Mouse (Mus musculus) hindbrain, embryonic 11.5 days (tissue): Measurements from ENCODE around the gene Arhgap23. TPM values are rescaled to one million over a fixed set of nuclear protein-coding genes. Genes with fewer than 3 reads are reported as not detected.

ENCODE experiments used
- ATAC-seq: fragments of 200-750 bp; cut with Nextera tagmentation; 2 replicates; pipeline ENCODE4 v1.8.0; 2017; ENCODE audit warnings: mild to moderate bottlenecking, moderate TSS enrichment, moderate library complexity; ENCODE audit not compliant: low FRiP score
- DNase-seq: peaks from one replicate; pipeline ENCODE4 v3.0.0-alpha.2; 2015; ENCODE audit warnings: low spot score
- H3K27ac ChIP-seq: fragments of 300-500 bp; sonication (generic); 2 replicates; pipeline ENCODE4 v1.5.1; 2014; ENCODE audit warnings: mild to moderate bottlenecking, low read depth, low read length
- H3K27me3 ChIP-seq: fragments of 300-500 bp; sonication (generic); 2 replicates; pipeline ENCODE4 v1.6.1; 2014; ENCODE audit warnings: mild to moderate bottlenecking, low read length, moderate library complexity, mixed read lengths; ENCODE audit not compliant: control insufficient read depth, insufficient read depth
- H3K36me3 ChIP-seq: fragments of 300-500 bp; sonication (generic); 2 replicates; pipeline ENCODE4 v1.6.1; 2014; ENCODE audit warnings: mild to moderate bottlenecking, low read length, moderate library complexity, mixed read lengths; ENCODE audit not compliant: control insufficient read depth, insufficient read depth
- H3K4me1 ChIP-seq: fragments of 300-500 bp; sonication (generic); replicated peaks from 2 replicates; pipeline ENCODE4 v1.6.1; 2014; ENCODE audit warnings: low read length, mixed read lengths; ENCODE audit not compliant: control insufficient read depth, insufficient read depth
- H3K4me2 ChIP-seq: fragments of 300-500 bp; sonication (generic); replicated peaks from 2 replicates; pipeline ENCODE4 v1.6.1; 2014; ENCODE audit warnings: mild to moderate bottlenecking, low read depth, low read length
- H3K4me3 ChIP-seq: fragments of 300-500 bp; sonication (generic); 2 replicates; pipeline ENCODE4 v1.5.1; 2014; ENCODE audit warnings: low read depth, low read length
- H3K9ac ChIP-seq: fragments of 300-500 bp; sonication (generic); 2 replicates; pipeline ENCODE4 v1.6.1; 2014; ENCODE audit warnings: low read depth, low read length
- H3K9me3 ChIP-seq: fragments of 300-500 bp; sonication (generic); 2 replicates; pipeline ENCODE4 v1.6.1; 2016; ENCODE audit warnings: low read length; ENCODE audit not compliant: control insufficient read depth
- WGBS: fragments of 180-500 bp; shearing (Covaris S2); extraction: QIAGEN DNeasy Blood & Tissue Kit; methylation state at CpG from one replicate; pipeline ENCODE4 v1.1.7; 2014; 5-methylcytosine and 5-hydroxymethylcytosine counted together
- polyA plus RNA-seq: library from polyadenylated mRNA; unstranded; fragments of >200 nt; fragmentation: Nextera tagmentation; extraction: Ambion mirVana; gene quantifications from 2 replicates; pipeline ENCODE4 v1.2.1, GENCODE M21; 2014

The Arhgap23 gene
- polyA plus RNA-seq, 1 experiment from 2014 or later = 3.5 TPM

DNA sequence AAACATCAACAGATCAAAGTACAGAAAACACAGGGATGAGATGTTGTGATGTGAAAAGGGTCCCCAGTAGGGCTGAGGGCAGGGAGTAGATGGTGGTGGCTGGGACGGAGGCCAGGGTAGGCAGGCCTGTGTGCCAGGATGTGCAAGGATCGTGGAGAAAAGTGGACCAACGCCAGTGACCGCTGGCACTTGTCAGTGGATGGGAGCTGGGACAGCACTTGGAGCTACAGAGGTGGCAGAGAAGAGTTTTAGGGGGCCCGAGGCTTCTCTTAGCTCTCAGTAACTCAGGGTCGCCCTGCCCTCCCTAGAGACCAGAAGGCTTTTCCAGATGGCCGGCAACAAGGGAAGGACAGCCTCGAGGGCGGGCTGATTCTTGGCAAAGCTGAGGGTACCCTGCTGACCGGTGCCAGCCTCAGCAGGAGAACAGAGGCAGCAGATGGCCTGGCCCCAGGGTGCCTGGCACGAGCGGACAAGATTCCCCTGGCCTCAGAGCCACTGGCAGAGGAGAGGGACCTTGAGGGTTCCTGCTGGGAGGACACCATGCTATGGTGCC lies 127.9 kb downstream of the Arhgap23 start:
- no peak for ATAC-seq
- DNase-seq = no peak
- WGBS = 51% methylated on average over 12 of the region's 12 CpGs
- Histone ChIP-seq H3K9ac (no peak overlapping the region), H3K27me3 (peaks cover 27% of the 10 kb centered on the region), H3K27ac (no peak overlapping the region), H3K4me3 (no peak overlapping the region), H3K9me3 (no peaks in the 10 kb centered on the region), H3K4me1 (peaks cover 13% of the 10 kb centered on the region), H3K4me2 (no peak overlapping the region), H3K36me3 (no peaks in the 10 kb centered on the region)

DNA sequence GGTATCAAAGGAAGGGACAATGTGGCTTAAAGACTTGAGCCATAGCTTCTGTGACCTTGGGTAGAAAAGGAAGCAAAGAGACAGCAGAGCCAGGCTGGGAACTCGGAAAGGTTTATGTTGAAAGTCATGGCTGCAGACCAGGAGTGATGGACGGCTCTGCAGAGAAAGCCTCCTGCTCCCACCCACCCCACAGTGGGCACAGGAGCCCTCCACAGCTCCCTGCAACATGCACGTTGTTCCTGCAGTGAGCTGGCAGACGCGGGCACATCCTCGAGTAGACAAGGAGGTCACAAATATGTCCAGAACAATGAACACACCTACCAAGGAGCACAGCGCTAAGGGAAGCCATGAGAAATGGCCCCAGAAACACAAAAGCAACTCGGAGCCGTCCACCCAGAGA lies 128.6 kb downstream of the Arhgap23 start:
- no peak overlapping the region for H3K4me2 ChIP-seq
- H3K27me3 ChIP-seq = peaks cover 31% of the 10 kb centered on the region
- no peak overlapping the region for H3K9ac ChIP-seq
- no peak overlapping the region for H3K27ac ChIP-seq
- WGBS = 86% methylated on average over 9 of the region's 9 CpGs
- DNase-seq = no peak
- H3K36me3 ChIP-seq = no peaks in the 10 kb centered on the region
- no peak for ATAC-seq
- H3K4me3 ChIP-seq = no peak overlapping the region
- peaks cover 13% of the 10 kb centered on the region for H3K4me1 ChIP-seq
- H3K9me3 ChIP-seq = no peaks in the 10 kb centered on the region

- DNase-seq (peak; percentile 33), ATAC-seq (no peak)
- Histone ChIP-seq H3K9me3 (no peaks in the 10 kb centered on the region), H3K27ac (no peak overlapping the region), H3K36me3 (no peaks in the 10 kb centered on the region), H3K9ac (peak overlapping the region; percentile 59; the same call in 1 of the 2 replicates), H3K4me2 (peak overlapping the region; percentile 99), H3K27me3 (peaks cover 44% of the 10 kb centered on the region), H3K4me1 (peaks cover 8% of the 10 kb centered on the region), H3K4me3 (peak overlapping the region; percentile 47)
- 2% methylated on average over 26 of the region's 26 CpGs for WGBS
Observed at GRCm38 (mm10) chr11:97545808-97546560, 130.7 kb downstream of the Arhgap23 start.

GRCm38 (mm10) chr11:97546804-97547411 lies 131.6 kb downstream of the Arhgap23 start:
- ATAC-seq (peak; percentile 10; the same call in 1 of the 2 replicates), DNase-seq (peak; percentile 76)
- WGBS = under 1% methylated on average over 38 of the region's 73 CpGs
- Histone ChIP-seq H3K36me3 (no peaks in the 10 kb centered on the region), H3K4me2 (peak overlapping the region; percentile 99), H3K4me1 (peaks cover 11% of the 10 kb centered on the region), H3K9me3 (no peaks in the 10 kb centered on the region), H3K27ac (no peak overlapping the region), H3K4me3 (peak overlapping the region; percentile 47), H3K27me3 (peaks cover 47% of the 10 kb centered on the region), H3K9ac (peak overlapping the region; percentile 59)

DNA sequence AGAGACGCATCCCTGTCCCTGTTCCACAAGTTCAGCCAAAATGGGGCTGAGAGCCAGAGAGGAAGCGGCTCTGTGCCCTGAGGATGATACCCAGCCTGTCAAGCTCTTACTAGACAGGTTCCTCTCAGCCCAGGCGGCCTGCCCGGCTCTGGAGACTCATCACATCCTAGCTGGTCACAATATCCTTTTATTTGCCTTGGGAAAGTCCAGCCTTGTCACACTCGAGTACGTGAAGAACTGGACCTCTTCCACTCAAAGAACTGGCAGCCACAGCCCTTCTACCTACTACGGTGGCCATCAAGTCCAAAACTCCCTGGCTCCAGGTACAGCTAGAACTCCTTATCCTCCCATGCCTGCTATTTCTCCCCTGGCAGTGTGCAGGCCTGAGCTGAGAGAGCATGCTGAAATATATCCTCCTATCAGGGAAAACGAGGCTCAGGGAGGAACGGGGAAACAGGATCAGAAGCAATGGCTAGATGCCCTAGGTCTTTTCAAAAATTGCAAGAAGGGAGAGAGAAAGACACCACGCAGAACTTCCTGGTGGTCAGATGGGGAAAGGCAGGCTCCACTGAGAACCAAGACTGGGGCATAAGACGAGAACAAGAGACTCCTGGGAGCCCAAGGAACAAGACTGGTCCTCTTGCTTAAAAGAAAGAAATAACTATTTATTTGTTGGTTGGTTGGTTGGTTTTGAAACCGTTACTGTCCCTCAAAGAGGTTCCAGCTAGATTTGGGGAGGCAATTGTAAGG lies 132.8 kb downstream of the Arhgap23 start:
- Histone ChIP-seq H3K4me3 (no peak overlapping the region), H3K9ac (no peak overlapping the region), H3K36me3 (no peaks in the 10 kb centered on the region), H3K9me3 (no peaks in the 10 kb centered on the region), H3K27me3 (peaks cover 50% of the 10 kb centered on the region), H3K4me2 (no peak overlapping the region), H3K4me1 (peaks cover 16% of the 10 kb centered on the region), H3K27ac (no peak overlapping the region)
- DNase-seq (no peak), ATAC-seq (no peak)
- 68% methylated on average over 12 of the region's 12 CpGs for WGBS

DNA sequence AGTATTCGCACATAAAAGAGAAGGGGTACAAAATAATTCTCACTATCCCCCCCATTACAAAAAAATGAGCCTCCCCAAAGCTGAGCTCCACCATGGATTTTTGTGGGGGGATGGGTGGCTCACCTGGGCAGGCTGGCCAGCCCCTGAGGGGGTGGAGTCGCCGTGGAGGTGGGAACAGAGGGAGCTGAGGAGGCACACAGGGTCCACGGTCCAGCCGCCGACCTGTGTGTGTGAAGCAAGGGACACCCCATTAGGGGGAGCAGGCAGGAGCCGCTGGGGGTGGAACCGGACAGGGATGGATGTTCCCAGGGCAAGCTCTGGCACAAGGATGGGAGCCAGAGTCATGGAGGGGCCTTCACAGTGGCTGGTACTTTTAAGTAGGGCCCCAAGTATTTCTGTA lies 133.4 kb downstream of the Arhgap23 start:
- ATAC-seq (no peak), DNase-seq (no peak)
- Histone ChIP-seq H3K4me3 (no peak overlapping the region), H3K27me3 (peaks cover 48% of the 10 kb centered on the region), H3K9ac (no peak overlapping the region), H3K27ac (no peak overlapping the region), H3K4me1 (peaks cover 16% of the 10 kb centered on the region), H3K9me3 (no peaks in the 10 kb centered on the region), H3K36me3 (no peaks in the 10 kb centered on the region), H3K4me2 (no peak overlapping the region)
- 44% methylated on average over 8 of the region's 8 CpGs for WGBS

Other genes starting within 250 kb of the Arhgap23 start
- gene Kpnb1, start 227.7 kb upstream of the Arhgap23 start, polyA plus RNA-seq = 94.9 and 99.7 TPM in 2 replicates
- 93.6 and 108 TPM in 2 replicates for gene Npepps, start 134.9 kb upstream of the Arhgap23 start, polyA plus RNA-seq
- 51.4 and 52.9 TPM in 2 replicates for gene Mrpl45, start 99.8 kb upstream of the Arhgap23 start, polyA plus RNA-seq
- gene Gpr179, start 63.5 kb upstream of the Arhgap23 start, polyA plus RNA-seq = 0.46 TPM in 1 of 2 replicates, not detected in the other
- 3.6 and 3.8 TPM in 2 replicates for gene Socs7, start 53.0 kb upstream of the Arhgap23 start, polyA plus RNA-seq
- 0.20 TPM in 1 of 2 replicates, not detected in the other for gene 4933428G20Rik, start 84.8 kb downstream of the Arhgap23 start, polyA plus RNA-seq
- 1.9 and 2.2 TPM in 2 replicates for gene Srcin1, start 160.7 kb downstream of the Arhgap23 start, polyA plus RNA-seq
- 5.7 and 9.1 TPM in 2 replicates for gene Epop, start 214.2 kb downstream of the Arhgap23 start, polyA plus RNA-seq
- 4.1 and 4.2 TPM in 2 replicates for gene Mllt6, start 247.9 kb downstream of the Arhgap23 start, polyA plus RNA-seq